Mouse (Mus musculus): ENCODE data around the gene A4galt. TPM values are rescaled to one million over a fixed set of nuclear protein-coding genes. Genes with fewer than 3 reads are reported as not detected.
A peak's percentile ranks its signal among the peaks of the same experiment; 100 is the strongest.

Gene A4galt
- polyA plus RNA-seq, 1 experiment = 20.4 TPM

- peak overlapping the region; percentile 12; the same call in 1 of the 2 replicates for H3K27ac ChIP-seq (ENCODE audit: insufficient read depth, low read length)
- no peak for TF ChIP-seq CTCF (IDR thresholded peaks at IDR 0.05; ENCODE audit: extremely low read depth, insufficient read depth, insufficient read length, insufficient replicate concordance)
- TF ChIP-seq POLR2A (IDR thresholded peaks at IDR 0.05; ENCODE audit: low read depth, low read length) = no peak
- peaks cover 2% of the 10 kb centered on the region; the same call in 1 of the 2 replicates for H3K4me1 ChIP-seq (ENCODE audit: control insufficient read depth, insufficient read depth, insufficient read length)
- DNase-seq (ENCODE audit: low read depth in 1 of 2, low spot score in 2 of 2) = no peak
- no peaks in the 10 kb centered on the region for H3K36me3 ChIP-seq (ENCODE audit: control insufficient read depth, insufficient read depth, low read length)
- peaks cover 6% of the 10 kb centered on the region for H3K27me3 ChIP-seq (ENCODE audit: control insufficient read depth, insufficient read depth, low read length)
- WGBS = 68% methylated on average over 14 of the region's 14 CpGs
- no peak overlapping the region for H3K4me3 ChIP-seq (ENCODE audit: extremely low read depth, insufficient read depth, insufficient read length)
Observed at GRCm38 (mm10) chr15:83252060-83252459, 486 bp upstream of the A4galt start.

GRCm38 (mm10) chr15:83250651-83251175 is 861 bp downstream of the A4galt start:
- H3K4me3 ChIP-seq (ENCODE audit: extremely low read depth, insufficient read depth, insufficient read length) = peak overlapping the region; percentile 29
- peak overlapping the region; percentile 79; the same call in 1 of the 2 replicates for H3K27ac ChIP-seq (ENCODE audit: insufficient read depth, low read length)
- no peak for DNase-seq (ENCODE audit: low read depth in 1 of 2, low spot score in 2 of 2)

GRCm38 (mm10) chr15:83249535-83250287 is 1.9 kb downstream of the A4galt start:
- H3K27me3 ChIP-seq (ENCODE audit: control insufficient read depth, insufficient read depth, low read length) = peaks cover 6% of the 10 kb centered on the region
- no peak overlapping the region for H3K4me3 ChIP-seq (ENCODE audit: extremely low read depth, insufficient read depth, insufficient read length)
- DNase-seq (ENCODE audit: low read depth in 1 of 2, low spot score in 2 of 2) = no peak
- no peak overlapping the region for H3K27ac ChIP-seq (ENCODE audit: insufficient read depth, low read length)
- no peaks in the 10 kb centered on the region for H3K36me3 ChIP-seq (ENCODE audit: control insufficient read depth, insufficient read depth, low read length)
- peaks cover 2% of the 10 kb centered on the region; the same call in 1 of the 2 replicates for H3K4me1 ChIP-seq (ENCODE audit: control insufficient read depth, insufficient read depth, insufficient read length)
- 81% methylated on average over 12 of the region's 12 CpGs for WGBS
- no peak for TF ChIP-seq POLR2A (IDR thresholded peaks at IDR 0.05; ENCODE audit: low read depth, low read length)
- no peak for TF ChIP-seq CTCF (IDR thresholded peaks at IDR 0.05; ENCODE audit: extremely low read depth, insufficient read depth, insufficient read length, insufficient replicate concordance)

More at GRCm38 (mm10) chr15:83250651-83251175, 861 bp downstream of the A4galt start:
- Histone ChIP-seq H3K36me3 (ENCODE audit: control insufficient read depth, insufficient read depth, low read length) (no peaks in the 10 kb centered on the region), H3K27me3 (ENCODE audit: control insufficient read depth, insufficient read depth, low read length) (peaks cover 6% of the 10 kb centered on the region), H3K4me1 (ENCODE audit: control insufficient read depth, insufficient read depth, insufficient read length) (peaks cover 2% of the 10 kb centered on the region; the same call in 1 of the 2 replicates)
- TF ChIP-seq POLR2A (IDR thresholded peaks at IDR 0.05; ENCODE audit: low read depth, low read length) (no peak), CTCF (IDR thresholded peaks at IDR 0.05; ENCODE audit: extremely low read depth, insufficient read depth, insufficient read length, insufficient replicate concordance) (no peak)
- 10% methylated on average over 20 of the region's 20 CpGs for WGBS

GRCm38 (mm10) chr15:83248236-83248844 is 3.2 kb downstream of the A4galt start:
- no peak overlapping the region for H3K4me3 ChIP-seq (ENCODE audit: extremely low read depth, insufficient read depth, insufficient read length)
- H3K27me3 ChIP-seq (ENCODE audit: control insufficient read depth, insufficient read depth, low read length) = peaks cover 6% of the 10 kb centered on the region
- no peak for TF ChIP-seq CTCF (IDR thresholded peaks at IDR 0.05; ENCODE audit: extremely low read depth, insufficient read depth, insufficient read length, insufficient replicate concordance)
- no peak for TF ChIP-seq POLR2A (IDR thresholded peaks at IDR 0.05; ENCODE audit: low read depth, low read length)
- DNase-seq (ENCODE audit: low read depth in 1 of 2, low spot score in 2 of 2) = no peak
- no peak overlapping the region for H3K27ac ChIP-seq (ENCODE audit: insufficient read depth, low read length)
- WGBS = 56% methylated on average over 14 of the region's 14 CpGs
- peaks cover 2% of the 10 kb centered on the region; the same call in 1 of the 2 replicates for H3K4me1 ChIP-seq (ENCODE audit: control insufficient read depth, insufficient read depth, insufficient read length)
- no peaks in the 10 kb centered on the region for H3K36me3 ChIP-seq (ENCODE audit: control insufficient read depth, insufficient read depth, low read length)

GRCm38 (mm10) chr15:83244371-83244770 is 7.2 kb downstream of the A4galt start:
- WGBS = 89% methylated on average over 3 of the region's 3 CpGs
- Histone ChIP-seq H3K4me1 (ENCODE audit: control insufficient read depth, insufficient read depth, insufficient read length) (0 out of 2 replicates have a peak, but pooled peaks cover 2% of the 10 kb centered on the region), H3K4me3 (ENCODE audit: extremely low read depth, insufficient read depth, insufficient read length) (no peak overlapping the region), H3K36me3 (ENCODE audit: control insufficient read depth, insufficient read depth, low read length) (no peaks in the 10 kb centered on the region), H3K27ac (ENCODE audit: insufficient read depth, low read length) (no peak overlapping the region), H3K27me3 (ENCODE audit: control insufficient read depth, insufficient read depth, low read length) (no peaks in the 10 kb centered on the region)
- no peak for TF ChIP-seq CTCF (IDR thresholded peaks at IDR 0.05; ENCODE audit: extremely low read depth, insufficient read depth, insufficient read length, insufficient replicate concordance)
- no peak for TF ChIP-seq POLR2A (IDR thresholded peaks at IDR 0.05; ENCODE audit: low read depth, low read length)
- no peak for DNase-seq (ENCODE audit: low read depth in 1 of 2, low spot score in 2 of 2)

GRCm38 (mm10) chr15:83241961-83242680 is 9.5 kb downstream of the A4galt start:
- Histone ChIP-seq H3K4me3 (ENCODE audit: extremely low read depth, insufficient read depth, insufficient read length) (no peak overlapping the region), H3K4me1 (ENCODE audit: control insufficient read depth, insufficient read depth, insufficient read length) (no peaks in the 10 kb centered on the region), H3K27me3 (ENCODE audit: control insufficient read depth, insufficient read depth, low read length) (no peaks in the 10 kb centered on the region), H3K36me3 (ENCODE audit: control insufficient read depth, insufficient read depth, low read length) (no peaks in the 10 kb centered on the region), H3K27ac (ENCODE audit: insufficient read depth, low read length) (no peak overlapping the region)
- WGBS = 75% methylated on average over 4 of the region's 4 CpGs
- TF ChIP-seq POLR2A (IDR thresholded peaks at IDR 0.05; ENCODE audit: low read depth, low read length) (no peak), CTCF (IDR thresholded peaks at IDR 0.05; ENCODE audit: extremely low read depth, insufficient read depth, insufficient read length, insufficient replicate concordance) (no peak)
- no peak for DNase-seq (ENCODE audit: low read depth in 1 of 2, low spot score in 2 of 2)
